Mouse (Mus musculus) forebrain, embryonic 16.5 days (tissue): Measurements from ENCODE around the gene Mgrn1. TPM values are rescaled to one million over a fixed set of nuclear protein-coding genes. Genes with fewer than 3 reads are reported as not detected.

Source experiments
- ATAC-seq: fragments of 200-750 bp; cut with Nextera tagmentation; 2 replicates; pipeline ENCODE4 v1.8.0; 2017; ENCODE audit warnings: mild to moderate bottlenecking, moderate library complexity
- H3K27ac ChIP-seq: fragments of 300-500 bp; sonication (generic); 2 replicates; pipeline ENCODE4 v1.5.1; 2014; ENCODE audit warnings: low read length, control low read depth
- H3K27me3 ChIP-seq: fragments of 300-500 bp; sonication (generic); replicated peaks from 2 replicates; pipeline ENCODE4 v1.6.1; 2014; ENCODE audit warnings: low read length; ENCODE audit not compliant: control insufficient read depth, insufficient read depth
- H3K36me3 ChIP-seq: fragments of 300-500 bp; sonication (generic); 2 replicates; pipeline ENCODE4 v1.6.1; 2014; ENCODE audit not compliant: control insufficient read depth, insufficient read depth
- H3K4me1 ChIP-seq: fragments of 300-500 bp; sonication (generic); replicated peaks from 2 replicates; pipeline ENCODE4 v1.6.1; 2014; ENCODE audit warnings: low read length; ENCODE audit not compliant: control insufficient read depth, insufficient read depth
- H3K4me2 ChIP-seq: fragments of 300-500 bp; sonication (generic); 2 replicates; pipeline ENCODE4 v1.6.1; 2014; ENCODE audit warnings: mild to moderate bottlenecking, low read length, control low read depth
- H3K4me3 ChIP-seq: fragments of 300-500 bp; sonication (generic); replicated peaks from 2 replicates; pipeline ENCODE4 v1.5.1; 2014; ENCODE audit warnings: mild to moderate bottlenecking, low read length, control low read depth
- H3K9ac ChIP-seq: fragments of 300-500 bp; sonication (generic); replicated peaks from 2 replicates; pipeline ENCODE4 v1.6.1; 2014; ENCODE audit warnings: low read depth, low read length, control low read depth
- H3K9me3 ChIP-seq: fragments of 300-500 bp; sonication (generic); 2 replicates; pipeline ENCODE4 v1.6.1; 2016; ENCODE audit warnings: low read length; ENCODE audit not compliant: control insufficient read depth
- WGBS: fragments of 180-500 bp; shearing (Covaris S2); extraction: QIAGEN DNeasy Blood & Tissue Kit; methylation state at CpG from one replicate; pipeline ENCODE4 v1.1.7; 2014; 5-methylcytosine and 5-hydroxymethylcytosine counted together
- polyA plus RNA-seq: library from polyadenylated mRNA; unstranded; fragments of >200 nt; fragmentation: Nextera tagmentation; extraction: Ambion mirVana; gene quantifications from 2 replicates; pipeline ENCODE4 v1.2.1, GENCODE M21; 2015

Gene Mgrn1
- polyA plus RNA-seq, 1 experiment from 2014 or later: 108 TPM

- 80% methylated on average over 3 of the region's 3 CpGs for WGBS
- Histone ChIP-seq H3K9me3 (no peaks in the 10 kb centered on the region), H3K27ac (no peak overlapping the region)
These were observed 8.3 kb upstream of the Mgrn1 start for GRCm38 (mm10) chr16:4877701-4878100.

GRCm38 (mm10) chr16:4878192-4878885 lies 7.7 kb upstream of the Mgrn1 start:
- Histone ChIP-seq H3K4me3 (peak overlapping the region; percentile 92), H3K27me3 (no peaks in the 10 kb centered on the region), H3K9ac (peak overlapping the region; percentile 78), H3K36me3 (no peaks in the 10 kb centered on the region), H3K4me1 (peaks cover 33% of the 10 kb centered on the region), H3K4me2 (peak overlapping the region; percentile 62), H3K27ac (no peak overlapping the region; the same call in 1 of the 2 replicates), H3K9me3 (no peaks in the 10 kb centered on the region)
- ATAC-seq: no peak
- WGBS: 33% methylated on average over 5 of the region's 5 CpGs

More at GRCm38 (mm10) chr16:4877701-4878100, 8.3 kb upstream of the Mgrn1 start:
- peak overlapping the region; percentile 62 for H3K4me2 ChIP-seq
- no peaks in the 10 kb centered on the region for H3K27me3 ChIP-seq
- H3K4me3 ChIP-seq: peak overlapping the region; percentile 92; the same call in 1 of the 2 replicates
- H3K9ac ChIP-seq: no peak overlapping the region
- no peak for ATAC-seq
- no peaks in the 10 kb centered on the region for H3K36me3 ChIP-seq
- H3K4me1 ChIP-seq: peaks cover 33% of the 10 kb centered on the region

DNA sequence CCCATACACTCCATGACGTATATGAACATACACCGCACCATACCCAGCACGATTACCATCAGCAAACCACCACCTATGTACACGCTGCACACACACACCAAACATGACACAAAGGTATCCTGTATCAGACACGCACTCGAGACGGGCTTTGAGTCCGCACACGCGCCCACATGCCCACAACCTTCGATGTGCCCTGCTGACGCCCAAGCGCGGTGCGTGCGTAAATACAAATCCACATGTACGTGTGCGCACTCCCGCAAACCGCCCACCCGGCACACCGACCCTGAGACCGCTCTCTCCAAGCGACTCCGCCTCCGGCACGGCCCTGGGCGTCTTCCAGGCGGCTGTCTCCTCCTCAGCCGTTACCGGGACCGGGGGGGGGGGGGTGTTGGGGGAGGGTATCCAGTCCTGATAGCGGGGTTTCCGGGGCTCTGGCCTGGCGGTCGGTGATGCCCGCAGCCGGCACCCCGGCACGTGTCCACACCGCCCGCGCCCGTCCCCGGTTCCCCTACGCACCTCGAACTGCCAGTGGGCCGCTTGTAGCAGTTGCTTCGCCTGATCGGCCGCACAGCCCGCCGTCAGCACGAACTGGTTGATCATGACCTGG lies 6.8 kb upstream of the Mgrn1 start:
- no peaks in the 10 kb centered on the region for H3K9me3 ChIP-seq
- no peaks in the 10 kb centered on the region for H3K27me3 ChIP-seq
- peak overlapping the region; percentile 62 for H3K4me2 ChIP-seq
- no peaks in the 10 kb centered on the region for H3K36me3 ChIP-seq
- WGBS: under 1% methylated on average over 49 of the region's 54 CpGs
- peak; percentile 24 for ATAC-seq
- H3K4me3 ChIP-seq: peak overlapping the region; percentile 92
- peaks cover 33% of the 10 kb centered on the region for H3K4me1 ChIP-seq
- peak overlapping the region; percentile 78 for H3K9ac ChIP-seq
- H3K27ac ChIP-seq: peak overlapping the region; percentile 99

- WGBS: under 1% methylated on average over 40 of the region's 40 CpGs
- Histone ChIP-seq H3K9ac (peak overlapping the region; percentile 78), H3K4me1 (peaks cover 33% of the 10 kb centered on the region), H3K4me3 (peak overlapping the region; percentile 92), H3K4me2 (peak overlapping the region; percentile 62), H3K9me3 (no peaks in the 10 kb centered on the region), H3K36me3 (no peaks in the 10 kb centered on the region), H3K27ac (peak overlapping the region; percentile 99), H3K27me3 (no peaks in the 10 kb centered on the region)
- peak; percentile 76 for ATAC-seq
These were observed 6.3 kb upstream of the Mgrn1 start for GRCm38 (mm10) chr16:4879708-4880124.

GRCm38 (mm10) chr16:4880136-4880825 lies 5.8 kb upstream of the Mgrn1 start, which contains the start of gene Ubald1:
Ubald1 (minus strand) TSS chr16:4880315.
- Histone ChIP-seq H3K36me3 (no peaks in the 10 kb centered on the region), H3K9me3 (no peaks in the 10 kb centered on the region), H3K4me3 (peak within 1 kb of the TSS; percentile 92), H3K9ac (peak within 1 kb of the TSS; percentile 85), H3K4me2 (peak within 1 kb of the TSS; percentile 62), H3K27me3 (no peaks in the 10 kb centered on the region), H3K27ac (peak within 1 kb of the TSS; percentile 99), H3K4me1 (peaks cover 35% of the 10 kb centered on the region)
- peak; percentile 91 for ATAC-seq
- WGBS: 0% methylated on average over 48 of the region's 48 CpGs

- no peak for ATAC-seq
- Histone ChIP-seq H3K4me3 (peak overlapping the region; percentile 92), H3K4me1 (peaks cover 28% of the 10 kb centered on the region), H3K9me3 (no peaks in the 10 kb centered on the region), H3K27ac (peak overlapping the region; percentile 86), H3K36me3 (no peaks in the 10 kb centered on the region), H3K27me3 (no peaks in the 10 kb centered on the region), H3K9ac (peak overlapping the region; percentile 85), H3K4me2 (peak overlapping the region; percentile 62)
- 74% methylated on average over 10 of the region's 10 CpGs for WGBS
These were observed 4.4 kb upstream of the Mgrn1 start for GRCm38 (mm10) chr16:4881400-4882351.

- Histone ChIP-seq H3K4me2 (no peak overlapping the region; the same call in 1 of the 2 replicates), H3K9me3 (no peaks in the 10 kb centered on the region), H3K4me3 (no peak overlapping the region), H3K27ac (no peak overlapping the region), H3K27me3 (no peaks in the 10 kb centered on the region), H3K36me3 (no peaks in the 10 kb centered on the region), H3K4me1 (peaks cover 30% of the 10 kb centered on the region), H3K9ac (no peak overlapping the region)
- ATAC-seq: no peak
- WGBS: 92% methylated on average over 10 of the region's 10 CpGs
These were observed 1.1 kb upstream of the Mgrn1 start for GRCm38 (mm10) chr16:4884930-4885329.

- Histone ChIP-seq H3K27ac (no peak overlapping the region; the same call in 1 of the 2 replicates), H3K4me3 (peak overlapping the region; percentile 91), H3K9ac (peak overlapping the region; percentile 91), H3K4me1 (peaks cover 25% of the 10 kb centered on the region), H3K27me3 (no peaks in the 10 kb centered on the region), H3K9me3 (no peaks in the 10 kb centered on the region), H3K36me3 (no peaks in the 10 kb centered on the region), H3K4me2 (peak overlapping the region; percentile 80)
- under 1% methylated on average over 8 of the region's 8 CpGs for WGBS
- peak; percentile 34; the same call in 1 of the 2 replicates for ATAC-seq
These were observed 606 bp downstream of the Mgrn1 start for GRCm38 (mm10) chr16:4886690-4887020.
